Mouse (Mus musculus) liver, adult (tissue): ENCODE data around the gene Ltk.

ENCODE experiments used
- GATA4 ChIP-seq: IDR thresholded peaks from 2 replicates; pipeline ENCODE4 v1.6.1; 2014; ENCODE audit warnings: mild to moderate bottlenecking, low read length; ENCODE audit not compliant: insufficient replicate concordance

The Ltk gene

DNA sequence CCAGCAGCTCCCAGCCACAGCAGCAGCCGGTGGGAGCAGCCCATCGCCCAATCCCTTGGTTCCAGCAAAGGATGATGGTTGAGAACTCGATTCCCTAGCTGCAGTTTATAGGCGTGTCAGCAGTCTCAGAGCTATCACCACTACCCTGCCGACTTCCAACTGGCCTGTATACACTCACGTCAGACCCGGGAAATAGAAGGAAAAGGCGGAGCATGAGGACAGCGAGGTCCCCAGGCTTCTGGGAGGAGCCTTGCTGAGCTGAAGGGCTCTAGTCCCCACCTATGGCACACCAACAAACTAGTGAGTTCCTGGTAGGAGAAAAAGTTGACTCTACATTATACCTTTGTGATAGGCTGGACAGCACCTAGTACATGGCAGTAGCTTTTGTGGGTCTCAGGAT, at the start of gene Ltk:
Ltk (minus strand) TSS at position 181 of the 400 bp plus-strand sequence.
- no peak for TF ChIP-seq GATA4

GRCm38 (mm10) chr2:119808881-119809280, 48.6 kb upstream of the Ltk start:
- TF ChIP-seq GATA4: no peak

DNA sequence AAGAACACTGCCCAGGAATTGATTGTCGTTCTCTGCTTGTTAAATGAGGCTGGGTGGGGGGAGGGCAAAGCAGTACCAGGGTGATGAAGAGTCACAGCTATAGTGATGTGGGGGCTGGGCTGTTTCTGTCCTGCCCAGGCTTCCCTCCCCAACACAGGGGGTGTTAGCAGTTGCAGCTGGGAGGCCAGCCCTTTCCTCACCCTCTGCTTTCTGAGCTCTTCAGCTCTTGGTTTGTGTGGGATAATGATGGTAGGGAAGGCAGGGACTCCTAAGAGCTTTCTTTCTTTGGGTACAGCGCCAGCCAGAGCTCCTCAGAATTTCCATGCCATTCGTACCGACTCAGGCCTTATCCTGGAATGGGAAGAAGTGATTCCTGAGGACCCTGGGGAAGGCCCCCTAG, 48.2 kb upstream of the Ltk start:
- TF ChIP-seq GATA4: no peak

DNA sequence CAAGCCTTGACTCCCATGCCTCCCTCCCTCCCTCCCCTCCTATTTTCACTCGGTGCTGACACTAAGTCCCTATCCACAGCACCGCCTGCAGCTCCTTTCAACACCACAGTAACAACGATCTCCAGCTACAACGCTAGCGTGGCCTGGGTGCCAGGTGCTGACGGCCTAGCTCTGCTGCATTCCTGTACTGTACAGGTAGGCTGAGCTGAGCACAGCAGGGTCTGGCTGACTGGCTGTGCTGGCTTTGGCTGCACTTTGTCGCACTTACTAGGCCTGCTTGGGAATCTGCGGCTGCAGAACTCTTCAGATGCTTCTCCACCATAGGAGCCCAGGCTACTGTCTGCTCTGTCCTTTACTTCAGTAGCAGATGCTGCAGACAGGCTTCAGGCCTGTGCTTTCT, 45.3 kb upstream of the Ltk start:
- no peak for TF ChIP-seq GATA4

- no peak for TF ChIP-seq GATA4
Observed at GRCm38 (mm10) chr2:119804776-119805175, 44.5 kb upstream of the Ltk start.

DNA sequence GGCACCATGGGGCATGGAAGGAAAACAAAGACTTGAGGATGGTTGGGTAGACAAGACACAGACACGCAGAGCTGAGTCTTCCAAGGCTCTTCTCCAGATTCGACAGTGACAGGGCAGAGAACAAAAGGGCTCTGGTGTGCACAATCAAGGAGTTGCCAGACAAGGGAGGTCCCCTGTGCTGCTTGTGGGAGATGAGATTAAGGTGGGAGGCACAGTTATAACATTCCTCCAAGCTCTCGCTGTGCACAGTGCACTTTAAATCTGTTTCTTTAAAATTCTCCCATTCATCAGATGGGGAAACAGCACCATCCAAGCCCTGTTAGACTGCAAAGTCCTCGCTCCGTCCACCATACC, 44.0 kb upstream of the Ltk start:
- no peak for TF ChIP-seq GATA4

DNA sequence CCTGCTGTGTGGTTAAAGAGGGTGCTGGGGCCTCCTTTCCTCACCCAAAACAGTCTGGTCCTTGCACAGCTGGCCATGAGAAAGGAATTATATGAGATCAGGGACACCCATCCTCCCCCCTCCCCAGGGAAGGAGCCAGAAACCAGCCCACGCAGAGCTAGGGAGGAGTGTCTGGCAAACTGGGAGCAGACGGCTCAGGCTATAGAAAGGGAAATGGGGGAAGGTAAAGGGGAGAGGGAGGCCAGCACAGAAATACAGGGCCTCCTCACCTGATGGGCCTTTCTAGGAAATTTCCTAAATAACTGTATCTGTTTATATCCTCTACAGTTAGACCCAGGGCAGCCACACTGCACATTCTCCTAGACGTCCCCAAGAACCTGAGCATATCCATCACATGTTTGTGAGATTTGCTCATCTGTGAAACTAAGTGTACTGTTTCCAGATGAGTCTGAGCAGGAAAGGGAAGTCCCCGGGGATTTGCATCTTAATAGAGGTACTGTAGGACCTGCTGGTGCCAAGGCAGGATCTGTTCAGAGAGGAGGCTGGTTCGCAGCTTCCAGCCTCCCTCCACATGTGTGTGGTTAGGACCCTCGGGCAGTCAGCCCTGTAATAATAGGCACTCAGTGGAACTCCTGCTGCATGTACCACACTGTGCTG, 43.5 kb upstream of the Ltk start:
- TF ChIP-seq GATA4: no peak

DNA sequence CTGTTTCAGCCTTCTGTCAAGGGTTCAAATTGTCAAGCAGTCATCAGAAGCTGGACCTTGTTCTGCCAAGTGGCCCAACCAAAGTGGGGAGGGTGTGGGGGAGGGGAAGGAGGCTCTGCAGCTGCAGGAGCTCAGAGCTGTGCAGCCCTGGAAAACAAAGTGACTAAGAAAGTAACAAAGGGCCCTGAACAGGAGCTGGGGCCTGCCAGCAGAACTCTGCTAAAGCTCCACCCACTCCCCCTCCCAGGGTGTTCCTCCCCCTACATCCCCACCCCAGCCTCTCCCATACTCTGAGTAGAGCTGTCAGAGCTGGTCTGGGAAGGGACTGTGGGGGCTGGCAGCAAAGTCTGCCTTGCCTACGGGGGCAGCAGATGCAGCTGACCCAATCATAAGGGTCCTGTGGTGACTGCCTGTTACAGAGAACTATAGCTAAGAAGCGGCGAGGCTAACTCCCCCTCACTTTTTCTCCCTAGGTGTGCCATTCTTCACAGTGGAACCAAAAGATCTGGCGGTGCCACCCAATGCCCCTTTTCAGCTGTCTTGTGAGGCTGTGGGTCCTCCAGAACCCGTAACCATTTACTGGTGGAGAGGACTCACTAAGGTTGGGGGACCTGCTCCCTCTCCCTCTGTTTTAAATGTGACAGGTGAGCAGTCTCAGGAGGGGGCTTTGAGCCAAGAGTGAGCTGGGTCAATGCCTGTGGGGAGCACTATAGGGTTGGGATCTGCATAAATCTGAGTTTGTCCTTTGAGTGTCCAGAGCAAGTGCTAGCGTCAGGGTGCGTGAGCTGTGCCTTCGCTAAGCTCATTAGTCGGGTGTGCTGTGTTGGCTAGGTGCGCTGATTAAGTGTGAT, 42.8 kb upstream of the Ltk start:
- TF ChIP-seq GATA4: no peak

GRCm38 (mm10) chr2:119800876-119801846, 40.9 kb upstream of the Ltk start:
- TF ChIP-seq GATA4: no peak

DNA sequence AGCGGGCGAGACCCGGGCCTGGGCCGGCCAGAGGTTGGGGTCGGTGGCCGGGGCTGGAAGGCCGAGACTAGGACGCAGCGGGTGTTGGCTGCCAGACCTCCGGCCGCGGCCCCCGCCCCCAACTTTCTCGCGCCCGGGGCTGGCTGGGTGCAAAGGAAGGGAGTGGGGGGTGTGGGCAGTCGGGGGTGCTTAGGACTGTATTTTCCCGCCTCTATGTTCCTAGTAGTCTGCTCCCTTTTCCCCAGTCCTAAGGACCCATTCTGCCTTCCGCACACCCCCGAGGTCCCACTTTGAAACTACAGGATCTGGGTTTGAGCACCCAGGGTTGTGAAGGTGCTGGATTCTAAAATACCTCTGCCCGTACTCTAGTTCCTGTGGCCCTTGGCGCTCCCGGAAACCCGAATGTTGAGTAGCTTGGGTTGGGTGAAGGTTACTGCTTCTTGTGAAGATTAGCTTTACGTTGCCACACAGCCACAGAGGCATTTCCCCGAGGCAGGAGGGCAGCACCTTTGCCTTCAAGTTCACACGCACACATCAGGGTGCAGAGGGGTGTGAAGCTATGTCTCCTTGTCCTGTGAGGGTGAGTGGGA, 39.8 kb upstream of the Ltk start:
- no peak for TF ChIP-seq GATA4

DNA sequence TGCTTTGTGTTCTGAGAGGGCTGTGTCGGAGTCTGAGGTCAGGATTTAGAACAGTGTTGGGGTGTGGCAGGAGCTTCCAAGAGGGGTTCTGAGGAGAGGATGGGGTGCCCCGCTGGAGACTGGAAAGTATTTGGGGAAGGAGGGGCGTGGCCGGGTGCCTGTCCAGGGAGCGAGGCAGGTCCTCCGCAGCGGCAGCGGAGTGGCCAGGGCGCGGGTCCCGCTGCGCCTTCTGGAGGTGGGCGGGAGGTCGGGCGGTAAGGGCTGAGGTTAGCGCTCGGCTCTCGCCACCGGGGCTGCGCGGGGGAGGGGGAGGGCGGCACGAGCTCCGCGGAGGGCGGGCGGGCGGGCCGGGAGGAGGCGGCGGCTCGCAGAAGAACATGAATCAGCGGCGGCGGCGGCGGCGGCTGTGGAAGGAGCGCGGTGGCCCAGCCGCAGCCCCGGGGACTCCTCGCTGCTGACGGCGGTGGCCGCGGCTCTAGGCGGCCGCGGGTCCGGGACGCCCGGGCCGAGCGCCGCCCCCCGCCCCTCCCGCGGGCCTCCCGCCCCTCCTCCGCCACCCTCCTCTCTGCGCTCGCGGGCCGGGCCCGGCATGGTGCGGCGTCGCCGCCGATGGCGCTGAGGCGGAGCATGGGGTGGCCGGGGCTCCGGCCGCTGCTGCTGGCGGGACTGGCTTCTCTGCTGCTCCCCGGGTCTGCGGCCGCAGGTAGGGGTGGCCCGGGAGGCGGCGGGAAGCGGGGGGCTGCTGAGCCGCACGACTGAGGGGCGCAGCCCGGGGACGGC, 39.1 kb upstream of the Ltk start:
- no peak for TF ChIP-seq GATA4

- TF ChIP-seq GATA4: peak; percentile 83; the same call in 1 of the 2 replicates
Observed at GRCm38 (mm10) chr2:119798246-119798927, 38.2 kb upstream of the Ltk start.

DNA sequence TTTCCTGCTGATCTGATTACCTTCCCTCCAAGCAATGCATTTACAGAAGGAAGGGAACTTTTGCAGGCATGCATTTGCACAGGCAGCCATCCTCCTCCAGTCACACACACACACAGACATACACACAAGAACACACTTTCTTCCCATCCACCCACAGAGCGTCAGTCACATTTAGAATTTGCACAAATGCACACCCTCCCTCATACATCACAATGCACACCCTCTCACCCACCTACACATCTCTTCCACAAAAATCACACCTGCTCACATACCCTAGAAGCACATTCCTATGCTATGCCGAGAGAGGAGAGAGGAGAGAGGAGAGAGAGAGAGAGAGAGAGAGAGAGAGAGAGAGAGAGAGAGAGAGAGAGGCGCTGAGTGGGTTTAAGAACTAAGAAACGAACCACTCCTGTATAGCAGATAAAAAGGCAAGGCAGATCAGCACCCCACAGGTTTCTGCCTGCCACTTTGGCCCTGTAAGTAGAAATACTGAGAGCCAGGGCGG, 37.1 kb upstream of the Ltk start, which contains the start of gene Tyro3:
Tyro3 (plus strand) TSS at position 455 of the 505 bp plus-strand sequence.
- no peak for TF ChIP-seq GATA4
